ENCODE assay signal across 7 mouse cellular contexts in genomic region chr17:79714368-79714895, GRCm38 (mm10). TPM values are rescaled to one million over a fixed set of nuclear protein-coding genes. Genes with fewer than 3 reads are reported as not detected.
DNase-seq lines count a peak whose midpoint lies in the region; ATAC-seq and TF ChIP-seq lines count a peak whose summit lies in the region.

No protein-coding gene starts in this region.

- peaks cover 32% of the 10 kb centered on the region for H3K4me1 ChIP-seq in heart, embryonic 15.5 days (replicated peaks)
- peaks cover 13% of the 10 kb centered on the region for H3K4me1 ChIP-seq in liver, postnatal 0 days (ENCODE audit: insufficient read depth)

- H3K4me2 ChIP-seq in heart, embryonic 15.5 days, result peak overlapping the region; percentile 82
- peak overlapping the region; percentile 70 for H3K4me2 ChIP-seq in liver, postnatal 0 days (ENCODE audit: low read depth, low read length)

- no peak for TF ChIP-seq EP300 in liver, postnatal 0 days (IDR thresholded peaks at IDR 0.05; ENCODE audit: low read depth)

- ATAC-seq in heart, embryonic 15.5 days (replicated peaks; ENCODE audit: insufficient number of reproducible peaks, insufficient read depth, low FRiP score, low read depth), result no peak
- ATAC-seq in liver, postnatal 0 days, result no peak

- H3K27ac ChIP-seq in heart, embryonic 15.5 days, result no peak overlapping the region
- H3K27ac ChIP-seq in liver, postnatal 0 days (ENCODE audit: low read depth), result no peak overlapping the region

- H3K36me3 ChIP-seq in C2C12 (ENCODE audit: control insufficient read depth, insufficient read depth), result peaks cover 22% of the 10 kb centered on the region
- no peaks in the 10 kb centered on the region for H3K36me3 ChIP-seq in heart, embryonic 15.5 days
- no peaks in the 10 kb centered on the region for H3K36me3 ChIP-seq in liver, postnatal 0 days (replicated peaks; ENCODE audit: insufficient read depth, low read length)

- peak overlapping the region; percentile 32 for H3K9ac ChIP-seq in heart, embryonic 15.5 days
- H3K9ac ChIP-seq in liver, postnatal 0 days (replicated peaks), result no peak overlapping the region

- H3ac ChIP-seq in C2C12 (ENCODE audit: control insufficient read depth, insufficient read length, low read depth), result peak overlapping the region; percentile 46

- peak overlapping the region; percentile 44 for H3K4me3 ChIP-seq in C2C12 (ENCODE audit: insufficient read depth, poor library complexity, severe bottlenecking)
- peak overlapping the region; percentile 51 for H3K4me3 ChIP-seq in heart, embryonic 15.5 days
- H3K4me3 ChIP-seq in liver, postnatal 0 days (ENCODE audit: low read depth, low read length), result peak overlapping the region; percentile 35; the same call in 1 of the 2 replicates

- peaks cover 24% of the 10 kb centered on the region for H3K79me3 ChIP-seq in C2C12 (ENCODE audit: low read depth)

- no peak for TF ChIP-seq CTCF in C2C12 (IDR thresholded peaks at IDR 0.05; ENCODE audit: control insufficient read depth, insufficient read depth, insufficient read length)
- no peak for TF ChIP-seq CTCF in liver, postnatal 0 days (IDR thresholded peaks at IDR 0.05; ENCODE audit: low read depth)

- WGBS in heart, embryonic 15.5 days, result 1% methylated on average over 16 of the region's 16 CpGs
- 4% methylated on average over 16 of the region's 16 CpGs for WGBS in liver, postnatal 0 days (ENCODE audit: insufficient replicate concordance)

- peak; percentile 48 for DNase-seq in NIH3T3 (ENCODE audit: low read depth)
- no peak for DNase-seq in liver, postnatal 0 days
- no peak for DNase-seq in left cerebral cortex, adult 18-20 months (ENCODE audit: low spot score in 2 of 2)
- DNase-seq in spleen, adult 12 weeks (ENCODE audit: low spot score), result no peak
- DNase-seq in thymus, postnatal 36 days, result no peak

- H3K79me2 ChIP-seq in C2C12 (ENCODE audit: control insufficient read depth, insufficient read depth), result peaks cover 53% of the 10 kb centered on the region

- no peaks in the 10 kb centered on the region for H3K27me3 ChIP-seq in C2C12 (ENCODE audit: control insufficient read depth, insufficient read depth, insufficient read length)
- H3K27me3 ChIP-seq in heart, embryonic 15.5 days, result peaks cover 68% of the 10 kb centered on the region
- peaks cover 76% of the 10 kb centered on the region for H3K27me3 ChIP-seq in liver, postnatal 0 days (ENCODE audit: insufficient read depth, low read length)

- H3K9me3 ChIP-seq in heart, embryonic 15.5 days (replicated peaks), result no peaks in the 10 kb centered on the region
- no peaks in the 10 kb centered on the region for H3K9me3 ChIP-seq in liver, postnatal 0 days (ENCODE audit: low read length)

TF ChIP-seq in C2C12, 6 proteins besides CTCF, POLR2A, EP300 and RAD21:
- TF ChIP-seq CEBPB (IDR thresholded peaks at IDR 0.05; ENCODE audit: low read depth), result no peak
- TF ChIP-seq MAX (IDR thresholded peaks at IDR 0.05), result no peak
- TF ChIP-seq MYOD1 (IDR thresholded peaks at IDR 0.05; ENCODE audit: control insufficient read depth, insufficient read length, low read depth), result no peak
- no peak for TF ChIP-seq USF1 (IDR thresholded peaks at IDR 0.05; ENCODE audit: low read depth)
- TF ChIP-seq MYOG (IDR thresholded peaks at IDR 0.05; ENCODE audit: control insufficient read depth, extremely low read depth, insufficient read length), result no peak
- no peak for TF ChIP-seq FOSL1 (IDR thresholded peaks at IDR 0.05; ENCODE audit: insufficient read depth, low read length, poor library complexity, severe bottlenecking)

RNA-seq across cellular contexts. Expression of gene Cyp1b1, which starts 0.4 kb away (rescaled TPM):
- polyA plus RNA-seq in C2C12 (2012; fragmentation: generic; extraction: Trizol), result 8.8 TPM
- 1.7 and 4.5 TPM in 2 replicates for polyA plus RNA-seq in heart, embryonic 15.5 days (2015; fragmentation: Nextera tagmentation; extraction: Ambion mirVana)
- 0.14 and 0.20 TPM in 2 replicates for polyA plus RNA-seq in liver, postnatal 0 days (2015; fragmentation: Nextera tagmentation; extraction: Ambion mirVana)
- total RNA-seq in left cerebral cortex, adult 18-20 months (2021), result 1 to 10 TPM; 3.8 to 4.1 TPM
